Mouse (Mus musculus) right cerebral cortex, postnatal 25 days (tissue): ENCODE measurements around the gene Oas1c.

Experiments
- DNase-seq: peaks from one replicate; pipeline ENCODE4 v3.0.0; 2022

Oas1c gene

DNA sequence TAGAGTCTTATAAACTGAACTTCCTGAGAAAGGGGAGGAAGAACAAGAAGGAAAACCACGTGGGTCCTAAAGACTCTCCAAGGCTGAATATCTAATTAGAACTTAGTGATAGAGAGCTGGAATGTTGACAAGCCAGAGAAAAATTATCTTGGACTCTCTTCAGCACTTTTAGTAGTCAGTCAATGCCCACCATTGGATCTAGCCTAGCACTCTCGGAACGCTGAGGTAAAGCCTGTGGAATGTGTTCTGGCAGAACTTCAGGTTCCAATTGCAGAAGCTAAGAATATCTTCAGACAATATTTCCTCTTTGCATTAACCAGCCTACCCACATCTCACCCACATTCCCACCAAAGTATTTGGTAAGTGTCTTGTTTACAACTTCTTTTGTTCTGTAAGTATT is 32.4 kb downstream of the Oas1c start:
- no peak for DNase-seq

DNA sequence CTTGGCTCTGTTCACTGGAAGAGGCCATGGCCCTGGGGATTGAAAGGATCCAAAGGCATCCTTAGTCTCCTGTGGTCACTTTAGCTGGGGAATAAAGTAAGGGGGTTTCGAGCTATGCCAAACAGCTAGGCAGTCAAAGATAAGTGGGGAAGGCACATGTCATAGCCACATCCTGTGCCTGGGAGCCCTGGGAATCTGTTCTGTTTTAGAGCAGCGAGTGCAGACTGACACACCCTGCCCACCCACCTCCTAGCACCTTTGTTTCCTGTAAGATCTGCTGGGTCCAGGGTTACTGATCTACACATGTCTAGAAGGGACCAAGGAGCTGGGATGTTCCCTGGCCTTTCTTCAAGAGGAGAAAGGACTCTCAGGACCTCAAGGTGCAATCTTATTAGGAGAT is 33.4 kb downstream of the Oas1c start:
- no peak for DNase-seq

GRCm38 (mm10) chr5:120777478-120777877 is 34.8 kb downstream of the Oas1c start, which contains the start of gene Oas3:
Gene Oas3, minus strand, starts transcription at chr5:120777661.
- no peak for DNase-seq

DNA sequence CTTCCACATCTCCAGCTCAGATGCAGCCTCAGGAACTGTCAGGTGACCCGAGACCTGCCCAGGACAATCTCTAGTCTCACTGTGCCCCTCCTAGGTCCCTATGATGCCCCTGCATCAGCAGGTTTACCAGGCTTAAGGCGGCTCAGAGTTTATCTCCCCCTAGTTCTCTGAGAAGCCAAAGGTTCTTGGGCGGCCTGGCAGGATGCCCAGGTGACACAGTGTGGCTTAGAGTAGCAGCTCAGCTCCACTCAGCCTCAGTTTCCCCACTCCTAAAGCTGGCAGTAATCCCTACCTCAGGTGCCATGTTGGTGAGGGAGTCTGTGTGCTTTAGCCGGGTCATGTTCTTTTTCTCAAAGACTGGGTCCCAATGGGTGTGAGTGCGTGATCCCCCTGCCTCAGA is 35.5 kb downstream of the Oas1c start:
- DNase-seq, result no peak

DNA sequence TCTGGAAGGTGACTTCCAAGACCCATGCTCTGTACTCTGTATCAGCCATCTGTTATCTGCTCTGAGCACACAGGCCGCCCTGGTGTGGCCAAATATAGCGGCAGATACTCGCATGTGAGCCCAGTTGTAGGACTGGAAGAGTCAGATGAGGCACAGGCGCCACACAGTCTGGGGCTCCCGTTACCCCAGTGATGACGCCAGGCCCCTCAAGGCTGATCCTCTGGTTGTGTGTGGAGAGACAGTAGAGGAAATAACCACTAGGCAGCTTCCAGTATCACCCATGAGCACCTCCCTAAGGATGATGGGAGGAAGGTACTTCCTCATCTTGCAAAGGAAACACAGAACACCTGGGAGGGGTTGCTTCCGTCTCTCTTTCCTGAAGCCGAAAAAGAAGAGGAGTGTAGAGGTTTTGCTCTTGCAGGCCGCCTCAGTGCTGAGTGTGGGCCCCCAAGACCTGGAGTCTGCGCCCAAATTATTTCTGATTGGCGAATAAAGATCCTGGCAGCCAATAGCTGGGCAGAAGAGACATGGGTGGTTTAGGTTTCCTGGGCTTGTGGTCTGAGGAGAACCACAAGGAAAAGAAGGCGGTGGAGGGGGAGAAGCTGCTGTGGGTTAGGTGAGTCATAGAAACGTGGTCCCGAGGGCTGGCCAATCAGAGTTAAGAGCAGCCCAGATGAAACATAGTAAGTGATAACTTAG is 36.9 kb downstream of the Oas1c start:
- DNase-seq, result no peak

GRCm38 (mm10) chr5:120769396-120769795 is 42.9 kb downstream of the Oas1c start:
- no peak for DNase-seq

DNA sequence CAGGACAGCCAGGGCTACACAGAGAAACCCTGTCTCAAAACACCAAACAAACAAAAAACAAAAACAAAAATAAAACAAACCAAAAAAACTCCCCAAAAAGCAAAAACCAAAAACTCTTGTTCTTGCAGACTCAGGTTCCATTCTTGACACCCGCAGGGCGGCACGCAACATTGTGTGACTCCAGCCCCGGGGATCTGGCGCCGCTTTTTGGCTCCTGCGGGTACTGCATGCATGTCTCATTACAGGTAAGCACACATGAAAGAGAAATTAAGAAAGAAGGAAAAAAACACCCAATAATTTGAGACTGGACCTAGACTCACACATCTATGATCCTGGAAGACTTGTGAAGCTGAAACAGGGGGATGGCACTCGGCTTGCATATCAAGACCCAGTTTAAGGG is 47.3 kb downstream of the Oas1c start:
- DNase-seq, result no peak

DNA sequence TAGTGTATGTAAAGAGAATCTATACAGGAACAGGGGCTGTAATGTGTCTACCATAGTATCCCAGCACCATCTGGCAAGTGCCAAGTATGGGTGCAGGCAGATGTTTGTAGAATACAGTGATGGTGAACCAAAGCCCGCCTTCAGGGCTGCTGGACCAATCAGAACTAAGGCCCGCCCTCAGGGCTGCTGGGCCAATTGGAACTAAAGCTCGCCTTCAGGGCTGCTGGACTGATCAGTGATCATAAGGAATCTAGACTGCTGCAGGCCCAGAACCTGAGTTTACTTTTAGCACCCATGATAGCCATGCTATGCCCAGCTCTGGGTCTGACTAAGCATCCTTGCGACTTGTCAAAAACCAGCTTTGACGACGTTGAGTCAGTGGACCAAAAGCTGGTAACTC is 50.4 kb downstream of the Oas1c start:
- DNase-seq, result no peak

DNA sequence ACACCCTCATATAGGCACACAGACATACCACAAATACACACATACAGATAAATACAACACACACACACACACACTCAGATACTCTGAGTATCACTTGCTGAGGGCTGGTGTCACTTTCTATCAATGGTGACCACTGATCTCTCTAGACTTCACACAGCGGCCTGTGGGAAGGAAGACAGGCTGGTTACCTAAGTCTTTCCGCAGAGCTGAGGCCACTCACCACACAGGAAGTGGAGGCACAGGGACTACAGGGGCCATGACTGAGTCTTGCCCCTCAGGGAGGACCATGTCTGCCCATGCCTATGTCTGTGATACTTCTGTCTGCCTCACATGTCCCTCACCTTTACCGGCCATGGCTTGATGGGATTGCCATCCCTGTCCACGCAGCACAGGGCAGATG is 58.1 kb downstream of the Oas1c start:
- DNase-seq, result no peak

- no peak for DNase-seq
Measured at GRCm38 (mm10) chr5:120752786-120753185, 59.5 kb downstream of the Oas1c start.

- DNase-seq, result no peak
Measured at GRCm38 (mm10) chr5:120751206-120751605, 61.1 kb downstream of the Oas1c start.
